Mouse (Mus musculus): ENCODE results near the gene Mpdu1.
A peak's percentile ranks its signal among the peaks of the same experiment; 100 is the strongest.
"Not testable (repeated sequence)": the region's sequence is repeated elsewhere in the genome, so short reads cannot be mapped to it uniquely, and the experiment has no call there.

Mpdu1 gene

DNA sequence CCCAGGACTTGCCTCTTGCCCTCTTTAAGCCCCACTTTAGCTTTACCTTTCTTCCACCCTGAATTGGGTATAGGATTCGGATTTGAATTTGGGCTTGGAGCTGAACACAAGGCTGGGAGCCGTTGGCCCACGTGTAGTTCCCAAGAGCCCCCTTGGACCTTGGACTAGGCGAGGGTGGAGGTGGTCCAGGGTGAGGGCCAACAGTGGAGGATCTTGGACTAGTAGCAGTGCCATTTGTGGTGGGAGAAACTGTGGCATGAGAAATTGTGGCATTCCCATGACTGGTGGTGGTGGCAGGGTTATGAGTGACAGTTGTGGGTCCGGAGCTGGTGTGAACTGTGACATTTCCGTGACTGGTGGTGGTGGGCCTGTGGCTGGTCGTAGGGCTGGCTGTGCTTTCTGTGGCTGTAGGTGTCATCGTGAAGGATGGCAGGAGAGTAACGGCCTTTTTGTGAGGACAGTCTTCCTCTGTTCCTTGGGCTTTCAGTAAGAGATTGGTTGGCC, 3.1 kb upstream of the Mpdu1 start:
- DNase-seq (ENCODE audit: low spot score in 2 of 2) = no peak

DNA sequence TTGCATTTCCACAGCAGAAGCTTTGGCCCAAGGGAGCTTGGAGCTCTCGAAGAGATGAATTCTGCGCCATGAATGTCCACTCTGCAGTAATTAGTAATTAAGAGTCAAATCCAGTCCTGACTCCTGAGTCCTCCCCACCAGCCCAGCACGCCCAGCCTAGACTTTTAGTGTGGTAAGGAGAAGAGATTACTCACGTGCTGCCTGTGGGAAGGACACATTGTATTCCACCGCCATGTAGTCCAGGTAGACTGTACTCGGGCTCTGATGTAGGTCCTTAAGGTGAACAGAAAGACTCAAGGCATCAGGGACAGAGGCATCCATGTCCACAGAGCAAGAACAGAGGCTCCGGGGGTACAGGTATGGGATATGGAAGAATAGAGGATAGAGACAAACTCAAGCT, 2.4 kb upstream of the Mpdu1 start:
- no peak for DNase-seq (ENCODE audit: low spot score in 2 of 2)

GRCm38 (mm10) chr11:69663795-69664194, 1.4 kb upstream of the Mpdu1 start:
- peak in 1 of 2 experiments; percentile 18 for DNase-seq (ENCODE audit: low spot score in 2 of 2)

- DNase-seq (ENCODE audit: low spot score in 2 of 2) = no peak
These were observed 677 bp upstream of the Mpdu1 start for GRCm38 (mm10) chr11:69662967-69663671.

DNA sequence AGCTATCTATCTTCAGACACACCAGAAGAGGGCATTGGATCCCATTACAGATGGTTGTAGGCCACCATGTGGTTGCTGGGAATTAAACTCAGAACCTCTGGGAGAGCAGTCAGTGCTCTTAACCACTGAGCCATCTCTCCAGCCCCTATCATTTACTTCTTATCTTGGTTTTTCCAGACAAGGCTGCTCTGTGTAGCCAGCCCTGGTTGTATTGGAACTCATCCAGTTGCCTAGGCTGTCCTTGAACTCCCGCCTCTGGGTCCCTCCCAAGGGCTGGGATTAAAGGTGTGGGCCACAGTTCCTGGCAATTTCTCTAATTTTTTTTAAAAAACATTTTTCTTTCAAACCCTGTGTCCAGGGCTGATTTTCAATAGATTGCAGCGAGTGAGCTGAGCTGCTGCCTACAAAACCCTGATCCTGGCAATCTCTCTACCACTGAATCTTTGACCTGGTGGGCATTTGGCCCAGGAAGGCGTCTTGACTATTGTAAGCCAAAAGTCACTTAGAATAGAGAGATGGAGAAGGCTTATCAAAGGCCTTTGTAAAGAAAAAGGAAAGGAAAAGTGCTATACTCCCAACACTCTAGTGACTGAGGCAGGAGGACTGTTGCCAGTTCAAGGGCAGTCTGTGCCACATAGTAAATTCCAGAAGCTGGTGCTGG, 1.1 kb downstream of the Mpdu1 start:
- peak in 1 of 2 experiments; percentile 20 for DNase-seq (ENCODE audit: low spot score in 2 of 2)

DNA sequence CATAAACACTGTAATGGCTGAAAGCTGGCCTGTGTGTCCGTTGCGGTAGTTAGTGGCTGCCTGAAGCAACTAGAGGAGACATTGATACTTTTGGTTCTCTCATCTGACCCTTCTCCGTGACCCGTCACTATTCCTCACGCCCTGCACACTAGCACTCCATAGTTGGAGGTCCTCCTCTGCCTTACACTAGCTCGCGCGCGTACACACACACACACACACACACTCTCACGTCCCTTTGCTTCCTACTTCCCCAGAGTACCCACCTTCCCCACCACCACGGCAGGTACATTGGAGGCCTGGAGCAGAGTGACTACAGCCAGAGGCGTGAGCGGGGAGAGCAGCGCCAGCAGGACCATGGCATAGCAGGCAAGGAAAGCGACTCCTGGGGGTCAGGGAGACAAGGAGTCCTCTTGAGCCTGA, 5.0 kb downstream of the Mpdu1 start:
- DNase-seq (ENCODE audit: low spot score in 2 of 2) = no peak

DNA sequence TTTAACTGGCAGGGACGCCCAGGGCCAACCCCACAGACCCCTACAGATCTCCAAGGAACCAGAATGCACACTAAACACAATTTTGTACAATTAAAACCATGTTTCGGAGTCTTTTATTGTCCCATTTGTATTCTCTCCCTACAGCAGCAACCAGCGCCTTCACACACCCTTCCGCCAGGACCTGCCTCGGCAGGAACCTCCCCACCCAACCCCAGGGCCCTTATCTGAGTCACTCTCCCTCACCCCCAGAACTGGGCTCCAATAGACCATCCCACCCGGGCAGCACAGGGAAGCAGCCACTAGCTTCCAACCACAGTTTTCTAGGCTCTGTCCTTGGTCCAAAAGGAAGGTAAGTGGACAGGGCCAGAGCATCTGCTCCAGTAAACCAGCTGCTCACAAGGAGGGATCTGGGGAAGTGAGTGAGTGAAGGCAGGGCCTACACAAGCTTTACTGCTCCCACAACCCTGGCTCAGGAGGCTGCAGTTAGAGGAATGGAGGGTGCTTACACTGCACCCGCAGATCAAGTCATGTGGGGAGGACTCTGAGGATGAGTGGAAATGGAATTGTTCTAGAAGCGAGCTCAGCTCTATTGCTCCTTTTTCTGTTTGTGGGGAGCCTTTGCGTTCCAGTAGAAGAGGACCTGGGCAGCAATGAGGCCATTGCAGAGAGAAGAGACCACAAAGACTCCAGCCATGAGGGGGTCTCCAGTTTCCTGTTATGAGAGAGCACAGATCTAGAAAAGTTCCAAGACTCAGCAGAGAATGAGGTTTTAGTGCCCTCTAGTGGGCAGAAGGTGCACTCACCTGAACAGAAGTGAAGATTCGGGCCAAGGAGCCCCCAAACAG, 5.6 kb downstream of the Mpdu1 start:
- no peak for DNase-seq (ENCODE audit: low spot score in 2 of 2)

DNA sequence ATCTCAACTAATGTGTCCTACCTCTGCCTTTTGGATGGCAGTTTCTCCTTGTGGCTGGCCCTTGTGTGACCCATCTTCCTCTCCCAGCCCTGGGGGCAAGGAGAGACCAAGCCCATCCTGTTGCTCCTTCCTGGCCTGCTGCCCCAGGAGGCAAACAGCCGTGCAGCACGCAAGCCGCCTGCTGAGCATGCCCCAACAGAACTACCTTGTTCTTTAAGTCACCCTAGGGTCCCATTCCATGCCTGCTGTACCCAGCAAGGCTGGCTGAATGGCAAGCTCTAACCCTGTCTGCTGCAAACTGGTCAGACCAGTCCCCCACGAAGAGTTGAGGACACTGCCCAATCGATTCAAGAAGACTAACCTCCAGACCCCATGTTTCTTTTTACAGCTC, 6.4 kb downstream of the Mpdu1 start:
- no peak for DNase-seq (ENCODE audit: low spot score in 2 of 2)

- DNase-seq (ENCODE audit: low spot score in 2 of 2) = peak; percentile 64 to 75
These were observed 7.0 kb downstream of the Mpdu1 start, which contains the start of gene Sox15 for GRCm38 (mm10) chr11:69655264-69656064. TSS of gene Sox15 (plus strand) at chr11:69655314.

- no peak for DNase-seq (ENCODE audit: low spot score in 2 of 2)
These were observed 7.7 kb downstream of the Mpdu1 start for GRCm38 (mm10) chr11:69654760-69655159.

DNA sequence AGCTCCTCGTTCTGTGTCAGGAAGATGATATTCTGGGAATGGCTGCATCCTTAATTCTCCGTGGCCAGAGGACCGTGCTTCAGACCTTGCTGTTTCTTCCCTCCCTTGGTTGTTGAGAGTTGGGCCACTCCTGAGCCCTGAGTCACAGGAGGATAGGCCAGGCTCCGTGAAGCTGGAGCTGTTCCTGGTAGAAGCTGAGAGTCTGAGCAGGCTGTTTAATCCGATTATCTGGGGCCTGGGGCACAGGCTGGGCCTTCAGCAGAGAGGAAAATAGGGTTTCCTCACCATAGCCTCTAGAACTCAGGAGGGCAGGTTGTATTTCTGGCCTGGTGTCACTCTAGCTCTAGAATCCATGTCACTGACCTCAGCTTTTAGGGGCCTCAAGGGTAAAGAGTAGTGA, 9.0 kb downstream of the Mpdu1 start:
- DNase-seq (ENCODE audit: low spot score in 2 of 2) = no peak

DNA sequence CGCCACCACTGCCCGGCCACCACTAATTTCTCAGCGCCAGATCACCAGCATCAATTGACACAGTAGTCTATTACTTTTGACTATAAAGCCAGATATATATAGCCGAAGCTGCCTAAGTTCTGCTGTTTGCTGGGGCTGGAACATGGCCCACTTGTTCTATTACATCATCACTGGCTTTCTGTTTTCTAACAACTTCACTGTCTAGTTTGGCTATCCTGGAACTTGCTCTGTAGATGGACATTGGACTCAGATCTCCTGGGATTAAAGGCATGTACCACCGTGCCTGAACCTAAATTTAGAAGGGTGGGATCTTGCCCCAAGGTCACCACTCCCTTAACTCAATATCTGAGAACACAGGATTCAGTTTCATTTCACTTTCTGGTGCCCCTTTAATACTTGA, 16.6 kb downstream of the Mpdu1 start:
- DNase-seq (ENCODE audit: low spot score in 2 of 2) = no peak

GRCm38 (mm10) chr11:69635471-69635870, 27.0 kb downstream of the Mpdu1 start:
- DNase-seq (ENCODE audit: low spot score in 2 of 2) = no peak

DNA sequence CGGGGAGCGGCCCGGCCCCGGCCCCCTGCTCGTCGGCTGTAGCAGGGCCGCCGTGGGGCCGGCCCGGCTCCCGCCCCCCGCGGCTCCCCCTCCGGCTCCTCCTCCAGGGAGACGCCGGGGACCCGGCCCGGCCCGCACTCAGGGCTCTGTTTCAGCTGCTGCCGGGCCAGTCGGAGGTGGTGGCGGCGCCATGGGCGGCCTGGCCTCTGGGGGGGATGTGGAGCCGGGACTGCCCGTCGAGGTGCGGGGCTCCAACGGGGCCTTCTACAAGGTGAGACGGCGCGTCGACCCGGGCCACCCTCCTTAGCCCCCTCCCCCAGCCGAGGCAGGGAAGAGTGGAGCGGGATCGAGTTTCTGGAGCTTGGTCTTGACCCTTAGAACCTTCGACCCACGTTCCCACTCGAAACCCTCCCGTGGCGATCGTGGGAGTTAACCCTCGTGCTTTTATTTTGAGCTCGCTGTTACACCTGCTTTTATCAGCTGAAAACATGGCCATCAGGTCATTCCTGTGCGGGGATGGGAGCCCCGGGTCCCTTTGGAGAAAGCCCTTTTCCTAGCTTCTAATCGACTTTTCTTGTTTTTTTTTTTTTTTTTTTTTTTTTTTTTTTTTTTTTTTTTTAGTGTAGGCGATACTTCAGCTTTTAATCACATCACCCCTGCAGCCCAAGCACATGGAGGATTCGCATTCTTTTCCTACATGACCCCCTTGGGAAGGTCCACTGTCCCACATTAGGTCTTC, 29.1 kb downstream of the Mpdu1 start:
- DNase-seq (ENCODE audit: low spot score in 2 of 2) = peak; percentile 67 to 74

GRCm38 (mm10) chr11:69632284-69633089, 30.0 kb downstream of the Mpdu1 start, which contains the start of gene Fxr2:
TSS of gene Fxr2 (plus strand) at chr11:69632990.
- peak; percentile 100 for DNase-seq (ENCODE audit: low spot score in 2 of 2)

DNA sequence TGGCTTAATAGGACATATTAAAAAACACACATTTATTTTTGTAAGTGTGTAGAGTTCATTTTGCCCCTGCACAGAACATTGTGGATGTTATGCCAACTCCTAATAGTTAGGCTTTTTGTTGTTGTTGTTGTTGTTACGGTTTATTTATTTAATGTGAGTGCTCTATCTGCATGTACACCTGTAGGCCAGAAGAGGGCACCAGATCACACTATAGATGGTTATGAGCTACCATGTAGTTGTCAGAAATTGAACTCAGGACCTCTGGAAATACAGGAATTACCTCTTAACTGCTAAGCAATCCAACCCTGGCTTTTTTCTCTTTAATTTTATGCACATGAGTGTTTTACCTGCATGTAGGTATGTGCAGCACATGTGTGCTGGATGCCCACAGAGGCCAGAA, 32.6 kb downstream of the Mpdu1 start:
- no peak for DNase-seq (ENCODE audit: low spot score in 2 of 2)

DNA sequence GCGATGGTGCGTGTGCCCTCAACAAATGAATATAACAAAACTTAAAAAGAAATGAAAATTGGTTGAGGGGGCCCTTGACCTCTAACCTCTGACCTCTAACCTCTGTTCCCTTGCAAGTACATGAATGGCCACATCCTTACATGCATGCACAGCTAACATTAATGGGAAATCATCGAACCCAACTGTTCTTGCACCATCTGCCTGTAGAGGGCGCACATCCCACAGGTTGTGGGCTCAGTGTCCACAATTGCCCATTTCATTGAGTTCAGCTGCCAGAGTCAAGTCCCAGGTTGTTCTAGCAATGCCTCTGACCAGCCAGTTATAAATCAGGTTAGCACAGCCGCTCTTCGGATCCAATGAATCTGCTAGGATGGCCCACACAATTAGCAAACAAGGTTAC, 34.2 kb downstream of the Mpdu1 start:
- DNase-seq (ENCODE audit: low spot score in 2 of 2) = peak; percentile 49 to 79

DNA sequence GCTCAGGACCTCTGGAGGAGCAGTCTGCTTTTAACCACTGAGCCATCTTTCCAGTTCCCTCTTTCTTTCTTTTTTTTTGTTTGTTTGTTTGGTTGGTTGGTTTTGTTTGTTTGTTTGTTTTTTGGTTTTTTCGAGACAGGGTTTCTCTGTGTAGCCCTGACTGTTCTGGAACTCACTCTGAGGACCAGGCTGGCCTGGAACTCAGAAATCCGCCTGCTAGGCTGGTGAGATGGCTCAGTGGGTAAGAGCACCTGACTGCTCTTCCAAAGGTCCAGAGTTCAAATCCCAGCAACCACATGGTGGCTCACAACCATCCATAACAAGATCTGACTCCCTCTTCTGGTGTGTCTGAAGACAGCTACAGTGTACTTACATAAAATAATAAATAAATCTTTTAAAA, 38.1 kb downstream of the Mpdu1 start:
- DNase-seq (ENCODE audit: low spot score in 2 of 2) = not testable (repeated sequence)

DNA sequence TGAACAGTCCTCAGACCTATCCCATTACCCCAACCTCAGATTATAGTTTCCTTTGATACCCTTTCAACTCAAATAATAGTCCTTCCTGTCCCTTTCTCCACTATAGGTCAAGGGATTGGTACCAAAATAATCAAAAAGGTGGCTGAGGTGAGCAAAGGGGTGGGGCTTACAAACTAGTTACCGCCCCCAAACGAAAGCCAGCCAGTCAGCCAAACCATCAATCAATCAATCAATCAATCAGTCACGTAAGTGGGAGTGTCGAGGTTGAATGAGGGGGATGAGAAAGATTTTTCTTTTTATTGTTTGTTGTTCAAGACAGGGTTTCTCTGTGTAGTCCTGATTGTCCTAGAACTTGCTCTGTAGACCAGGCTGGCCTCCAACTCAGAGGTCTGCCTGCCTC, 39.4 kb downstream of the Mpdu1 start:
- no peak for DNase-seq (ENCODE audit: low spot score in 2 of 2)

GRCm38 (mm10) chr11:69622406-69622805, 40.0 kb downstream of the Mpdu1 start:
- no peak for DNase-seq (ENCODE audit: low spot score in 2 of 2)

All from urinary bladder, postnatal 4 days (tissue).